Mouse (Mus musculus) ES-E14 (cell line): ENCODE results near the gene Hist2h4. TPM values are rescaled to one million over a fixed set of nuclear protein-coding genes. Genes with fewer than 3 reads are reported as not detected.
"Not testable (repeated sequence)": the region's sequence is repeated elsewhere in the genome, so short reads cannot be mapped to it uniquely, and the experiment has no call there.

Experiments used
- DNase-seq: peaks from one replicate; pipeline ENCODE4 v3.0.0-alpha.2; 2013; ENCODE audit warnings: low read depth, low spot score
- H3K27ac ChIP-seq: 2 replicates; pipeline ENCODE4 v1.5.1; 2012; ENCODE audit warnings: low read depth, mild to moderate bottlenecking, low read length, moderate library complexity, mixed read lengths; ENCODE audit not compliant: poor library complexity, insufficient read depth, severe bottlenecking
- H3K36me3 ChIP-seq: 2 replicates; pipeline ENCODE4 v1.6.1; 2012; ENCODE audit warnings: mild to moderate bottlenecking, low read length, moderate library complexity, mixed read lengths; ENCODE audit not compliant: control insufficient read depth, poor library complexity, insufficient read depth, severe bottlenecking
- H3K4me1 ChIP-seq, 2 experiments: fragments of 150-350 bp in 1 of 2; sonication (generic) in 1 of 2; 2 replicates each; pipeline ENCODE4 v1.6.1; 2012; ENCODE audit warnings: low read length in 2 of 2, mild to moderate bottlenecking in 1 of 2, mixed read lengths in 1 of 2; ENCODE audit not compliant: control insufficient read depth in 2 of 2, insufficient read depth in 2 of 2, poor library complexity in 1 of 2
- H3K4me3 ChIP-seq, 2 experiments: fragments of 150-350 bp in 1 of 2; sonication (generic) in 1 of 2; 2 replicates each; pipeline ENCODE4 v1.5.1; 2012; ENCODE audit warnings: low read length in 2 of 2, low read depth in 1 of 2, mild to moderate bottlenecking in 1 of 2, mixed read lengths in 1 of 2; ENCODE audit not compliant: insufficient read depth in 1 of 2, poor library complexity in 1 of 2, severe bottlenecking in 1 of 2
- H3K9ac ChIP-seq: 2 replicates; pipeline ENCODE4 v1.6.1; 2012; ENCODE audit warnings: low read depth, mild to moderate bottlenecking, low read length, mixed read lengths; ENCODE audit not compliant: poor library complexity, insufficient read depth, severe bottlenecking
- H3K9me3 ChIP-seq: fragments of 150-350 bp; sonication (generic); 2 replicates; pipeline ENCODE4 v1.6.1; 2012; ENCODE audit warnings: low read depth, mild to moderate bottlenecking, low read length; ENCODE audit not compliant: control insufficient read depth, insufficient read depth
- CHD2 ChIP-seq: IDR thresholded peaks from 2 replicates; pipeline ENCODE4 v1.6.1; 2014; ENCODE audit warnings: mild to moderate bottlenecking, low read depth, low read length, inconsistent platforms
- HCFC1 ChIP-seq: IDR thresholded peaks from 2 replicates; pipeline ENCODE4 v1.6.1; 2012; ENCODE audit warnings: low read length, inconsistent platforms, borderline replicate concordance; ENCODE audit not compliant: insufficient read depth
- MAFK ChIP-seq: IDR thresholded peaks from 2 replicates; pipeline ENCODE4 v1.6.1; 2014; ENCODE audit warnings: mild to moderate bottlenecking, low read depth, low read length, inconsistent platforms; ENCODE audit not compliant: insufficient read depth
- ZC3H11A ChIP-seq: IDR thresholded peaks from 2 replicates; pipeline ENCODE4 v1.6.1; 2012; ENCODE audit warnings: low read depth, mild to moderate bottlenecking, inconsistent platforms, low read length, borderline replicate concordance
- ZNF384 ChIP-seq: IDR thresholded peaks from 2 replicates; pipeline ENCODE4 v1.6.1; 2012; ENCODE audit warnings: low read depth, low read length, inconsistent platforms
- in situ Hi-C, 2 experiments: fragments of 600-800 bp; cut with MboI; formaldehyde crosslinking; loops; one replicate each; pipeline ENCODE4 v1.15.1; 2025; ENCODE audit warnings: low sequenced_read_pairs in 2 of 2, inconsistent platforms in 1 of 2; ENCODE audit not compliant: unreplicated experiment in 2 of 2
- total RNA-seq: library from RNA; depleted of rRNA; stranded (reverse); fragments of 300-350 nt; gene quantifications from 2 replicates; pipeline ENCODE4 v1.2.3, GENCODE M21; 2012

Hist2h4 gene
- total RNA-seq, 1 experiment, result 46.0 TPM

GRCm38 (mm10) chr3:96293787-96294186 lies 30.7 kb upstream of the Hist2h4 start, which contains the start of gene Fcgr1:
Gene Fcgr1, minus strand, starts transcription at chr3:96293969.
- TF ChIP-seq MAFK, result no peak
- TF ChIP-seq CHD2, result no peak
- TF ChIP-seq ZNF384, result no peak
- no peak for TF ChIP-seq ZC3H11A
- TF ChIP-seq HCFC1, result no peak
- no peak within 1 kb of the TSS for H3K4me3 ChIP-seq
- H3K9ac ChIP-seq, result no peak within 1 kb of the TSS; the same call in 1 of the 2 replicates
- in situ Hi-C loops, result no loop called here
- no peaks in the 10 kb centered on the region for H3K36me3 ChIP-seq
- H3K27ac ChIP-seq, result no peak within 1 kb of the TSS
- DNase-seq, result no peak
- H3K4me1 ChIP-seq, result peaks cover 0 to 7% of the 10 kb centered on the region in 2 experiments; a peak in 1 of 4 replicates
- H3K9me3 ChIP-seq, result no peaks in the 10 kb centered on the region

DNA sequence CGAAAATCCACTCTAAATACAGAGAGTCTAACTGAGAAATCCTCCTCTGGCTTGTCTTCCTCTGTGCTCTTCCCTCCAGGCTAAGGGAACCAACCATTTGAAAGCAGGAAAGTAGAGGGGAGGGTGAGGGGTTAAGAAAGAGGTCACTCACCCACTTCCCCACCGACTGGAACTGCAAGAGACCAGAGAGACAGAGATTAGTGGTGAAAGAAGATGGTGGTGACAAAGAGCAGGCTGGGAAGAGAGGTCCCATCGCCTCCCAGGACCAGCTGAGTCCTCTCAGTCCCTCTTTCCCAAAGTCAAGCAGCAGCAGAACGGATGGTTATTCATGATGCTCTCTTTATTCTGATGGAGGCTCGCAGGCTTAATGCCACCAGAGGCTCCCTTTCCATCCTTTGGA lies 30.3 kb upstream of the Hist2h4 start:
- H3K27ac ChIP-seq, result no peak overlapping the region
- H3K36me3 ChIP-seq, result no peaks in the 10 kb centered on the region
- no peak for DNase-seq
- H3K4me1 ChIP-seq, result peaks cover 0 to 7% of the 10 kb centered on the region in 2 experiments; a peak in 1 of 4 replicates
- TF ChIP-seq HCFC1, result no peak
- no peak for TF ChIP-seq ZC3H11A
- no peak for TF ChIP-seq ZNF384
- no peak overlapping the region for H3K4me3 ChIP-seq
- no peak overlapping the region for H3K9ac ChIP-seq
- no peaks in the 10 kb centered on the region for H3K9me3 ChIP-seq
- in situ Hi-C loops, result no loop called here

DNA sequence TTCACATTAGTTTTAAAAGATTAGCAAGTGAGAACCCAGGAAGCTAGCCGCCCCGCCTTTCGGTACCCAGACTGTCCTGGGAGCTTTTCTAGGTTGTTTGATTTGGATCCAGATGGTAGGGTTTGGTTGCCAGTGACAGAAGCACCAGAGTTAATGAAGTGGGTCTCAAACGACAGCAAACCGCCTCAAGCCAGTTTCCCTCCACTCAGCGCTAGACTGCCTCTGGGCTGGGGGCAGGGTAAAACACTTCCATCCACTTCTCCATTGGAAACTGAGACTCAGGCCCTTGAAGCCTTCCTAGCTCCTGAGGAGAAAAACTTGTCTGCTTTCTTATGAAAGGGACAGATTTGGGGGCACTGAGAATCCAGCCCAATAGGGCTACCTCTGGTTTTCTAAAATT lies 29.5 kb upstream of the Hist2h4 start:
- H3K9ac ChIP-seq, result no peak overlapping the region
- peaks cover 2% of the 10 kb centered on the region; the same call in 1 of the 2 replicates for H3K9me3 ChIP-seq
- no peak overlapping the region for H3K27ac ChIP-seq
- peak; percentile 37 for DNase-seq
- no peaks in the 10 kb centered on the region for H3K36me3 ChIP-seq
- peaks cover 0 to 7% of the 10 kb centered on the region in 2 experiments; a peak in 1 of 4 replicates for H3K4me1 ChIP-seq
- no peak overlapping the region for H3K4me3 ChIP-seq
- in situ Hi-C loops, result no loop called here
- TF ChIP-seq ZNF384 (no peak), CHD2 (no peak), HCFC1 (no peak), ZC3H11A (no peak), MAFK (no peak)

GRCm38 (mm10) chr3:96290727-96291126 lies 27.6 kb upstream of the Hist2h4 start:
- H3K9me3 ChIP-seq, H3K4me3 ChIP-seq, DNase-seq, H3K4me1 ChIP-seq, H3K36me3 ChIP-seq, in situ Hi-C loops, H3K9ac ChIP-seq, H3K27ac ChIP-seq: not testable (repeated sequence)

DNA sequence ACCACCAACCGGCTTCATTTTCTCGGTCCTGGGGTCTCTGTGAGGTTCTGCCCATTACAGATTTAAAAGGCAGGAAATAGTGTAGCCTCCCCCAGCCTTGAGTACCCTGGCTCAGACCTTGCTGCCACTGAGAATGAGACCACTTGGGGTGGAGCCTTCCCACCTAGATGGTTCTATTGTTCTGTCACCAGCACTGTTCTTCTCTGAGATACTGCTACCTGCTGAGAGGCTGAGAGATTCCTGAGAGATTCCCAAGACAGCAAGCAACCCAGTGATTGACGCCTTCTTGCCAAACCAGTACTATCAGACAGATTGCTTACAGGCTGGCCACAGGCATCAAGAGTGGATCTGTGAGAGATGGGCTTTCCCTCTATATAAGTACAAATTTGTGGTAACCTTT lies 26.1 kb upstream of the Hist2h4 start:
- no peak for DNase-seq
- Histone ChIP-seq H3K27ac (no peak overlapping the region), H3K4me3 (no peak overlapping the region), H3K4me1 (peaks cover 0 to 8% of the 10 kb centered on the region in 2 experiments; a peak in 1 of 4 replicates), H3K9ac (no peak overlapping the region), H3K9me3 (peaks cover 2% of the 10 kb centered on the region; the same call in 1 of the 2 replicates), H3K36me3 (no peaks in the 10 kb centered on the region)
- in situ Hi-C loops, result no loop called here
- no peak for TF ChIP-seq ZNF384
- no peak for TF ChIP-seq MAFK
- TF ChIP-seq ZC3H11A, result no peak
